Mouse (Mus musculus) cortical plate, adult 2 months (tissue): ENCODE measurements around the gene Pax3.

Experiments
- CTCF ChIP-seq: fragments of 200-500 bp; IDR thresholded peaks from 2 replicates; pipeline ENCODE4 v1.5.1; 2011; ENCODE audit warnings: mild to moderate bottlenecking, control low read depth, low read length; ENCODE audit not compliant: insufficient read depth; ENCODE audit errors: extremely low read depth
- POLR2A ChIP-seq: fragments of 200-500 bp; IDR thresholded peaks from 2 replicates; pipeline ENCODE4 v1.6.1; 2011; ENCODE audit warnings: mild to moderate bottlenecking, low read length, control low read depth; ENCODE audit not compliant: insufficient read depth; ENCODE audit errors: extremely low read depth

- TF ChIP-seq CTCF (no peak), POLR2A (no peak)
Observed at GRCm38 (mm10) chr1:78189016-78189415, 7.9 kb downstream of the Pax3 start.
